ENCODE assay signal across 20 mouse cellular contexts in genomic region chr2:48457117-48457516, GRCm38 (mm10).
DNase-seq lines count a peak whose midpoint lies in the region; ATAC-seq lines count a peak whose summit lies in the region.
"Had no signal": no experiment of that assay in that cellular context is flagged by ENCODE, and none has a peak within 500 bp of the region (broad histone marks: within the 10 kb centered on the region; RNA-seq: fewer than 3 reads in every experiment).

No protein-coding gene starts in this region.

- no peaks in the 10 kb centered on the region for H3K36me3 ChIP-seq in heart, embryonic 11.5 days (ENCODE audit: control insufficient read depth, insufficient read depth, low read length)
- no peaks in the 10 kb centered on the region for H3K36me3 ChIP-seq in lung, embryonic 15.5 days
- H3K36me3 ChIP-seq in hindbrain, embryonic 12.5 days: no peaks in the 10 kb centered on the region
- H3K36me3 ChIP-seq: embryonic facial prominence, embryonic 15.5 days; limb, embryonic 13.5 days; liver, embryonic 13.5 days; midbrain, embryonic 13.5 days; neural tube, embryonic 13.5 days had no signal

- DNase-seq in adrenal gland, adult (ENCODE audit: inconsistent age in 2 of 2, low spot score in 1 of 2): peak; percentile 67 to 78
- DNase-seq in adrenal gland, postnatal 4 days (ENCODE audit: low spot score in 2 of 2): no peak
- no peak for DNase-seq in heart, adult 8-10 months (ENCODE audit: low spot score)
- DNase-seq in lung, adult 18-20 months: no peak
- no peak for DNase-seq in urinary bladder, adult 18-20 months (ENCODE audit: low spot score in 2 of 2)
- DNase-seq: cerebellum, adult 18-20 months; embryo, embryonic 11 days; liver, embryonic 13.5 days had no signal

- WGBS in heart, embryonic 11.5 days (ENCODE audit: insufficient replicate concordance): 45% methylated on average over 4 of the region's 4 CpGs
- WGBS in lung, embryonic 15.5 days: 73% methylated on average over 4 of the region's 4 CpGs
- WGBS in hindbrain, embryonic 12.5 days: 80% methylated on average over 4 of the region's 4 CpGs

- peak; percentile 55; the same call in 1 of the 2 replicates for ATAC-seq in heart, embryonic 11.5 days (replicated peaks; ENCODE audit: insufficient number of reproducible peaks, low FRiP score, low TSS enrichment)
- ATAC-seq in lung, embryonic 15.5 days (ENCODE audit: borderline replicate concordance, extremely low read depth, low FRiP score, low TSS enrichment): no peak
- ATAC-seq in hindbrain, embryonic 12.5 days (ENCODE audit: low FRiP score): no peak
- ATAC-seq: forebrain, embryonic 16.5 days; intestine, postnatal 0 days; midbrain, embryonic 13.5 days had no signal

- H3K4me3 ChIP-seq in heart, embryonic 11.5 days (ENCODE audit: low read depth, low read length): no peak overlapping the region
- no peak overlapping the region for H3K4me3 ChIP-seq in lung, embryonic 15.5 days
- H3K4me3 ChIP-seq in hindbrain, embryonic 12.5 days: no peak overlapping the region
- H3K4me3 ChIP-seq: embryonic facial prominence, embryonic 15.5 days; limb, embryonic 13.5 days; liver, embryonic 13.5 days; midbrain, embryonic 13.5 days; neural tube, embryonic 13.5 days had no signal

- no peaks in the 10 kb centered on the region for H3K27me3 ChIP-seq in heart, embryonic 11.5 days (ENCODE audit: control insufficient read depth, insufficient read depth, low read length)
- no peaks in the 10 kb centered on the region for H3K27me3 ChIP-seq in lung, embryonic 15.5 days
- H3K27me3 ChIP-seq in hindbrain, embryonic 12.5 days: no peaks in the 10 kb centered on the region
- H3K27me3 ChIP-seq: embryonic facial prominence, embryonic 15.5 days; limb, embryonic 13.5 days; liver, embryonic 13.5 days; midbrain, embryonic 13.5 days; neural tube, embryonic 13.5 days; Patski had no signal

- no peaks in the 10 kb centered on the region for H3K9me3 ChIP-seq in heart, embryonic 11.5 days (replicated peaks; ENCODE audit: control insufficient read depth, low read length)
- no peaks in the 10 kb centered on the region for H3K9me3 ChIP-seq in lung, embryonic 15.5 days
- H3K9me3 ChIP-seq in hindbrain, embryonic 12.5 days (replicated peaks): no peaks in the 10 kb centered on the region
- H3K9me3 ChIP-seq: embryonic facial prominence, embryonic 15.5 days; limb, embryonic 13.5 days; liver, embryonic 13.5 days; midbrain, embryonic 13.5 days; neural tube, embryonic 13.5 days had no signal

- no peak overlapping the region for H3K9ac ChIP-seq in heart, embryonic 11.5 days (ENCODE audit: low read depth, low read length)
- no peak overlapping the region for H3K9ac ChIP-seq in lung, embryonic 15.5 days
- no peak overlapping the region for H3K9ac ChIP-seq in hindbrain, embryonic 12.5 days
- H3K9ac ChIP-seq: embryonic facial prominence, embryonic 15.5 days; limb, embryonic 13.5 days; liver, embryonic 13.5 days; midbrain, embryonic 13.5 days; neural tube, embryonic 13.5 days had no signal

- H3K4me1 ChIP-seq in heart, embryonic 11.5 days (ENCODE audit: control insufficient read depth, insufficient read depth, low read length): peaks cover 9% of the 10 kb centered on the region; the same call in 1 of the 2 replicates
- H3K4me1 ChIP-seq in lung, embryonic 15.5 days: peaks cover 10% of the 10 kb centered on the region; the same call in 1 of the 2 replicates
- H3K4me1 ChIP-seq in hindbrain, embryonic 12.5 days: 0 out of 2 replicates have a peak, but pooled peaks cover 4% of the 10 kb centered on the region
- H3K4me1 ChIP-seq: limb, embryonic 13.5 days; liver, embryonic 13.5 days had no signal

- peak overlapping the region; percentile 82 for H3K27ac ChIP-seq in heart, embryonic 11.5 days (ENCODE audit: low read depth, low read length)
- H3K27ac ChIP-seq in lung, embryonic 15.5 days: peak overlapping the region; percentile 29; the same call in 1 of the 2 replicates
- no peak overlapping the region for H3K27ac ChIP-seq in hindbrain, embryonic 12.5 days
- H3K27ac ChIP-seq: embryonic facial prominence, embryonic 15.5 days; hindbrain, postnatal 0 days; limb, embryonic 13.5 days; liver, embryonic 13.5 days; midbrain, embryonic 13.5 days; neural tube, embryonic 13.5 days; stomach, postnatal 0 days had no signal

- H3K4me2 ChIP-seq in heart, embryonic 11.5 days: peak overlapping the region; percentile 31; the same call in 1 of the 2 replicates
- H3K4me2 ChIP-seq in lung, embryonic 15.5 days: no peak overlapping the region
- H3K4me2 ChIP-seq in hindbrain, embryonic 12.5 days (replicated peaks): no peak overlapping the region
- H3K4me2 ChIP-seq: embryonic facial prominence, embryonic 15.5 days; limb, embryonic 13.5 days; liver, embryonic 13.5 days; midbrain, embryonic 13.5 days; neural tube, embryonic 13.5 days had no signal

Comparison
In these comparisons a context has a peak if more than half of its experiments do, and no peak if none do; other contexts are left out.
1. DNase-seq: peak in adrenal gland, adult (2 of 2); none in adrenal gland, postnatal 4 days (0 of 2), heart, adult 8-10 months (single experiment), lung, adult 18-20 months (0 of 2) and urinary bladder, adult 18-20 months (0 of 2).